19 mouse cellular contexts compared by ENCODE assay signal in genomic region chr3:136716247-136716646, GRCm38 (mm10).
"Had no signal": no experiment of that assay in that cellular context is flagged by ENCODE, and none has a peak within 500 bp of the region (broad histone marks: within the 10 kb centered on the region; RNA-seq: fewer than 3 reads in every experiment).

No protein-coding gene starts in this region.

- H3K9ac ChIP-seq: limb, embryonic 12.5 days; limb, embryonic 15.5 days; liver, embryonic 14.5 days; liver, postnatal 0 days; lung, embryonic 14.5 days; midbrain, embryonic 13.5 days; neural tube, embryonic 12.5 days had no signal

- H3K9me3 ChIP-seq: limb, embryonic 12.5 days; limb, embryonic 15.5 days; megakaryocyte, embryonic 14.5 days; midbrain, embryonic 10.5 days; midbrain, embryonic 13.5 days; neural tube, embryonic 12.5 days had no signal

- H3K4me3 ChIP-seq: limb, embryonic 12.5 days; limb, embryonic 15.5 days; megakaryocyte, embryonic 14.5 days; midbrain, embryonic 10.5 days; midbrain, embryonic 13.5 days; neural tube, embryonic 12.5 days had no signal

- H3K4me1 ChIP-seq: midbrain, embryonic 10.5 days had no signal

- H3K27me3 ChIP-seq: limb, embryonic 12.5 days; limb, embryonic 15.5 days; megakaryocyte, embryonic 14.5 days; midbrain, embryonic 13.5 days; neural tube, embryonic 12.5 days had no signal

- H3K36me3 ChIP-seq: limb, embryonic 15.5 days had no signal

- DNase-seq: kidney, adult 2 months; kidney, postnatal 25 days; left cerebral cortex, postnatal 4 days; liver, postnatal 0 days; lung, embryonic 14.5 days; lung, postnatal 10 days; lung, postnatal 36 days; thymus, adult 18-20 months; thymus, postnatal 36 days had no signal

- H3K4me2 ChIP-seq: limb, embryonic 12.5 days; limb, embryonic 15.5 days; liver, embryonic 11.5 days; lung, embryonic 14.5 days; midbrain, embryonic 13.5 days; neural tube, embryonic 12.5 days had no signal

- ATAC-seq: intestine, postnatal 0 days; liver, postnatal 0 days; midbrain, embryonic 13.5 days had no signal

- H3K27ac ChIP-seq: kidney, postnatal 0 days; limb, embryonic 12.5 days; limb, embryonic 15.5 days; liver, embryonic 14.5 days; midbrain, embryonic 10.5 days; midbrain, embryonic 13.5 days; neural tube, embryonic 12.5 days had no signal
